Mouse (Mus musculus): ENCODE data around the gene Gm11985.
A peak's percentile ranks its signal among the peaks of the same experiment; 100 is the strongest.

Gene Gm11985

DNA sequence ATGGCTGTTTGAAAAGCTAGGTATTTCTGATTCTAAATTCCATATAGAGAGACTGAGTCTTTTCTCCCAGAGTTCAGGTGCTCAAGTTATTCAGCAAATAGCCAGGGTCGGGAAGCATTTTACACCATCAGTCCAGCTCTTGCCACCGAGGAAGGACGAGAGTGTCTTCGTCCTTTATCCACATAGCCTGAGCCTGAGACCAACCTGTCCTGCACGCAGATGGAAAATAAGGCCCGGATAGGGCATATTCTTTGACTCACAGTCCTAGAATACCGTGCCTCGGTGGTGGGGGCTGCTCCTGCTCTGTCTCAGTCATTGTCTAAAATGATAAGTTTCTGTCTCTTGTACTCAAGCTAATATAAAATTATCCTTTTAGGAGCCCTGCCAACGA, 12.0 kb upstream of the Gm11985 start:
- DNase-seq (ENCODE audit: low read depth, low spot score): no peak

DNA sequence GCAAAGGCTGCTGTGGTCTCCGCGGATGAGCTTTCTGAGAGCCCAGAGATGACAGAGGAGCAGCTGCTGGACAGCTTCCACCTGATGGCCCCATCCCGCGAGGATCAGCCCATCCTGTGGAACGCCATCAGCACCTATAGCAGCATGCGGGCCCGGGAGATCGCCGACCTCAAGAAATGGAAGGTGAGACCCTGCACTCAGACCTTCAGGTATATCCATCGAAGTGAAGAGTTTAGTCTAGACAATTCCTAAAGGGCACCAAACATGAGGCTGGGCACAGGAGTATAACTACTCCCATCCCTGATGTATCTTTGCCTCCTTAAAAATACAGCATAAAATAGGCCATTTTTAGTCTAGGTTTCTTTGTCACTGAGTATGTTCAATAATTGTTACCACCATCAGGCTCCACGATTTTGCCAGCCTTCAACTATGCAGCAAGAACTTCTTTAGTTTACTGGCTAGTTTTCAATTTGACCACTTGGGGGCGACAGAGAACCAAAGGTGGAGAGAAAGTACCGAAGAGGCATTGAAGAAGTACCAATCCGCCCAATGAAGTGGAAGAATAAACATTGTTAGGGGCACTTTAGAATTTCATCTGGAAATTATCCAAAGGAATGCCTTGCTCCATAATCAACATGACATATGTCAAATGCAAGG, 11.5 kb upstream of the Gm11985 start:
- DNase-seq (ENCODE audit: low read depth, low spot score): peak; percentile 73

GRCm38 (mm10) chr11:7198481-7199256, 10.3 kb upstream of the Gm11985 start:
- DNase-seq (ENCODE audit: low read depth, low spot score): no peak

DNA sequence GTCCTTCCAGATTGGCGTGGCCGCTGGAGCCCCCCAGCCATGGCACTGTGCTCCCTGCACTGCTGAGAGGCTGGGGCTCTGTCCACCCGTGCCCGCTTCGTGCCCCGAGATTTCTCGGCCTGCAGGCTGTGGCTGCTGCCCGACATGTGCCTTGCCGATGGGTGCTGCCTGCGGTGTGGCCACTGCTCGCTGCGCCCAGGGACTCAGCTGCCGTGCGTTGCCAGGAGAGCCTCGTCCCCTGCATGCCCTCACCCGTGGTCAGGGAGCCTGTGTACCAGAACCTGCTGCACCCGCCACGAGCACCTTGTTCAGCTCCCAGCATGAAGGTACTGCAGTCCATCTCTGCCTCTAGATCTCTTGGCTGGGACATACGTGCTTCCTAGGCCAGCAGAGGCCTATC, 9.6 kb upstream of the Gm11985 start:
- no peak for DNase-seq (ENCODE audit: low read depth, low spot score)

DNA sequence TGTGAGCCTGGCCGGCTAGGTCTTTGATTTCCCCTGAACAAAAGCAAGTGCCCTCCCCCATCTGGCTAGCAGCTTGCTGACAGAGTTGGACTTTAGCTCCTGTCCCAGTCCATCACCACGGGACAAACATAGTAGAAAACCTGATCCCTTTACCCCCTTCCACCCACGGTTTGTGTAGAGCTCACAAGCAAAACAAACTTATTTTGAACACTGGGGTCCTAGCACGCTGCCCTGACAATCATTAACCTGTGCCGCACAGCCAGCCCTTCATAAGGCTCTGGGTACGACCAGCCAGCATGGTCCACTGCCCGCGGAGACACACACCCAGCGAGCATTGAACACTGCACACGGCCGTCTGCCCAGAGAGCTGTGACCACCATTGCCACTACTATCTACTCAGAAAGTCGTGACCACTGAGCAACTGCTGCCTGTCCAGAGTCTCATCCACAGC, 9.1 kb upstream of the Gm11985 start, which contains the start of gene Igfbp1:
Igfbp1 (plus strand) TSS at position 292 of the 451 bp plus-strand sequence.
- DNase-seq (ENCODE audit: low read depth, low spot score): no peak

DNA sequence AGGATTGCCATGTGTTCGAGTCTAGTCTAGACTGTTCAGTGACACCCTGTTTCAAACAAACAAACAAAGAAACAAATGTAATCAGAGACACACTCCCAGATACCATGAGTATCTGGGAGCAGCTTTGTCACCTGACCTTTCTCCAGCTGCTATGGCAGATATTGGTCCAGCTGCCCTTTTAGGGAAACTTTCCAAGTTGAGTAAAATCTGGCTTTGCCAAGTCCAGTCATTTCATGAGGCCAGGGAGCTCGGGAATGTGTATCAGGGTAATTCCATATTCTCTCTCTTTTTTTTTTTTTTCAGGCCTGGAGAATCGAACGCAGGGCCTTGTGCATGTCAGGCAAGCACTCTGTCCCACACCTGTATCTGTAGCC, 6.9 kb upstream of the Gm11985 start:
- DNase-seq (ENCODE audit: low read depth, low spot score): no peak

DNA sequence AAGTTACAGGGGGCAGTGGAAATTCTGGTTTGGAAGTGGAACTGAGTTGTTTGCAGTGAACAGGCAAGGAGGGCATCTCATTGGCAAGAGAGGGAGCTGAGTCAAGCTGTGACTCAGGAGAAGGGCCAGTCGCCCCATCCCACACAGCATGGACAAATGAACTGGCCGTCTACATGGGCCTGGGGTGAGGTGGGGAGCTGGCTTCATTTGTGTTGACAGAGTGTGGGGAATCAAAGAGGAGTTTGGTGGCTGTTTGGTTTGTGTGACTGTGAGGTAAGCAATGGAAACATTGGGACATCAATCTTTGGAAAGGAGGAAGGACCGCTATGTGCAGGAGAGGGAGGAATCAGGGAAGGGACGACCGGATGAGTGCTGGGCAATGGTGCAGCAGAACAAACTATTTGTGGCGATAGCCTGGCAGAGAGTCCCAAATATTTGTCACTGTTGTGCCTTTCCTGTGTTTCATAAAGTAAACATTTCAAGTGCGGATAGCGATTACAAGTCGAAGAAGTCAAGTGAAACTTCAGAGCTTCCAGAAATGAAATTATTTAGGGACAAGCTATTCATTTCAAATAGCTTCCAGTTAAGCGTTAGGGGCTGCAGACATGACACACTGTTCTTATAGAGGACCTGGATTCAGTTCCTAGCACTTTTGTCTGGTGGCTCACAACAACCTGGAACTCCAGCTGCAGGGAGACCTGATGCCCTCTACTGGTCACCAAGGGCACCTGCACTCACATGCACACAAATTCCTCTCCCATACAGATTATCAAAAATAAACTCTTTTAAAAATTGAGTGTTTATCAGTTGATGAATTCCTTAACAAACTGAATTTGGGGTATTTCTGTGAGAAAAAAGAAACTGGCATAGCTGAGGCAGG, 6.3 kb upstream of the Gm11985 start:
- DNase-seq (ENCODE audit: low read depth, low spot score): no peak

- no peak for DNase-seq (ENCODE audit: low read depth, low spot score)
Observed at GRCm38 (mm10) chr11:7193134-7193533, 4.8 kb upstream of the Gm11985 start.

- DNase-seq (ENCODE audit: low read depth, low spot score): no peak
Observed at GRCm38 (mm10) chr11:7192710-7193109, 4.3 kb upstream of the Gm11985 start.

DNA sequence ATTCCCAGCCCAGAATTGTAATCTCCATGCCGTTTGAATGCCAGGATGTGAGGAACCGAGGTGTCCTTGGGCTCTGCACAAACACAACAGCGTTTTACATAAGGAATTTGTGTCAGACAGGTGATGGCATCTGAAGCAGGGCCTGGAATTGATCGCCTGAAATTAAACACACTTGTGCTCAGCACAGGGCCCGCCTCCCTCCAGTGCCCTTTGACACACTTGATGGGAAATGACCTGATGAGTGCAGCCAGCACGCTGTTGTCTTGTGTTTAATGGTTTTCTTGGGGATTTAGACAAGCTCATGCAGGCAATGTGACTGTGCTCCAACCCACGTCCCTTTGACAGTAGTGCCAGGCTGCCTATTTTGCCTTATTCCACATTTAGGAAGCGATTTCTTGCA, 897 bp downstream of the Gm11985 start:
- DNase-seq (ENCODE audit: low read depth, low spot score): no peak

GRCm38 (mm10) chr11:7184420-7184819, 3.9 kb downstream of the Gm11985 start:
- DNase-seq (ENCODE audit: low read depth, low spot score): no peak

- DNase-seq (ENCODE audit: low read depth, low spot score): peak; percentile 23
Observed at GRCm38 (mm10) chr11:7182409-7183042, 5.8 kb downstream of the Gm11985 start.

- DNase-seq (ENCODE audit: low read depth, low spot score): no peak
Observed at GRCm38 (mm10) chr11:7179276-7179675, 9.1 kb downstream of the Gm11985 start.

DNA sequence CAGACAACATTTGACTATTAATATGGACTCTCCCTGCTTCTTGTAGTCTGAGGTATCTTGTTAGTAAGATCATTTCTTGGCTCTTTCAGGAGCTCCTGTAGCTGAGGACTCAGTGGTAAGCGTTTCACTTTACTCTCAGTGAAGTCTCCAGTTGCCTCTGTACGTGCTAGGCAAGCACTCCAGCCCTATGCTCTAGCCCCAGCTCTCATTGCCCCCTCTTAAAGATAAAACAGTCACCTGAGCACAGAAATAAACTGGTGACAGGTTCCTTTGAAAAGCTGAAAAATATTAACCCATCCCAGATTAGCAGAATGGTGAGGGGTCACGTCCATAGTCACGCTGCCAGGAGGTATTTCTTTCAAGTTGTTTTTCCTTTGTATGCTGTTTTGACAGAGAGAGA, 9.6 kb downstream of the Gm11985 start:
- no peak for DNase-seq (ENCODE audit: low read depth, low spot score)

- DNase-seq (ENCODE audit: low read depth, low spot score): no peak
Observed at GRCm38 (mm10) chr11:7173664-7174063, 14.7 kb downstream of the Gm11985 start.

GRCm38 (mm10) chr11:7169645-7170044, 18.7 kb downstream of the Gm11985 start:
- DNase-seq (ENCODE audit: low read depth, low spot score): no peak

- no peak for DNase-seq (ENCODE audit: low read depth, low spot score)
Observed at GRCm38 (mm10) chr11:7164416-7164815, 24.0 kb downstream of the Gm11985 start.

GRCm38 (mm10) chr11:7161502-7162174, 26.7 kb downstream of the Gm11985 start:
- peak; percentile 65 for DNase-seq (ENCODE audit: low read depth, low spot score)

DNA sequence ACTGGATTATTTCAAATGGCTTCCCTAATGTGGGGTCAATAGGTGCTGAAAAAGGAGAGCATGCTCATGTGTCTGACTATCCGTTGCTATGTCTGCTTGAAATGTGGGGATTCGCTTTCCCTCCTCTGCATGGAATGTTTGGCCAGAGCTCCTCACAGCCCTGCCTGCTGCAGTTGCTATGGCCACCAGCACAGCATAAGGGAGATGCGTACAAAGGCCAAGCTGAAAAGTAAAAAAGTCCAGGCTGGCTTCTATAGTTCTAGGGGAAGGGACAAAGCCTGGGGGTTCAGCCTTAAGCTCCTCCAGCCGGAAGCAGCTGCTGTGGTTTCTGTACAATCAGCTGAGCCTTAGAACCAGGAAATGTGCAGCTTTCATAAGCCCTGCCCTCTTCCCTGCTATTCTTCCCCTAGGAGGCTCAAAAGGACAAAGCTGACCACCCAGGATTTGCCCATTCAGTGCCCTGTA, 27.7 kb downstream of the Gm11985 start:
- DNase-seq (ENCODE audit: low read depth, low spot score): peak; percentile 19

DNA sequence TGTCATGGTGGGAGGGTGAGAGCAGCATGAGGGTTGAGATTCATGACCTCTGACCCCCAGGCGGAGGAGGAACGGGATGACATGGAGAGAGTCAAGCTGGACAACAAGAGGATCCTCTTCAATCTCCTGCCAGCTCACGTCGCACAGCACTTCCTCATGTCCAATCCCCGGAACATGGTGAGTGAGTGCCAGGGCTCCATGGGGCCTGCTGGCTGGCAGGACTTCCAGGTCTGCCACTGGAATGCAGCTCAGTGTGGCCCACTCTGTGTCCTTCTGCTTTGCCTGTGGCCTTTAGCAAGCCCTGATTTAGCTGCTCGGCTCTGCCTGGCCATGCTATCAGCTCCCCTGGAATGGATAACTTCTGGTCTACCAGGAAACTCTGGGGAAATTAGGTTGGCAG, 28.2 kb downstream of the Gm11985 start:
- no peak for DNase-seq (ENCODE audit: low read depth, low spot score)

DNA sequence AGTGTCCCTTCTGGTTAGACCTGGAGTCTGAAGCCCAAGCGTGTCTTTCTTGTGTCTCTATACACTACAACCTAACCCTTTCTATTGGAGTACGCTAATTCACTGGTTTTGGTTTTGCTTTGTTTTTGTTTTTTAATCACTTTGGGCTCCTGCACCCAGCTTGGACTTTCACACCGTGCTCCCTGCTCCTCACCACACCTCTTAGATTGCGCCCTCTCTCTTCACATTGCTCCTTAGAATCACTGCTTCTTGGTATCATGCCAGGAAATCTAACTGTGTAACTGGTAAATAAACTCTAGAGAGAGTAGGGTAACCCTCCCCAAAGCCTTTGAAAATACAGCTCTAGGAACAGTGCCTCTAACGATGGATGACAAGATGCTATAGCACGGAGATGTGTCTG, 30.2 kb downstream of the Gm11985 start:
- DNase-seq (ENCODE audit: low read depth, low spot score): no peak

Measured in mesoderm, embryonic 11.5 days (tissue).